Mouse (Mus musculus): ENCODE results near the gene Mmp11. TPM values are rescaled to one million over a fixed set of nuclear protein-coding genes. Genes with fewer than 3 reads are reported as not detected.
A peak's percentile ranks its signal among the peaks of the same experiment; 100 is the strongest.

Mmp11 gene
- polyA plus RNA-seq, 1 experiment from 2014 or later: 56.1 TPM

GRCm38 (mm10) chr10:75898846-75899245 is 37.5 kb downstream of the Mmp11 start:
- Histone ChIP-seq H3K4me2 (ENCODE audit: low read depth, low read length) (no peak overlapping the region), H3K27ac (replicated peaks; ENCODE audit: low read depth, low read length) (no peak overlapping the region), H3K4me1 (ENCODE audit: control insufficient read depth, insufficient read depth, low read length) (no peaks in the 10 kb centered on the region), H3K36me3 (replicated peaks; ENCODE audit: control insufficient read depth, insufficient read depth, low read depth, low read length) (peaks cover 20% of the 10 kb centered on the region), H3K9me3 (replicated peaks; ENCODE audit: control insufficient read depth, low read length) (no peaks in the 10 kb centered on the region), H3K9ac (replicated peaks; ENCODE audit: low read length) (no peak overlapping the region), H3K4me3 (ENCODE audit: low read depth, low read length) (no peak overlapping the region), H3K27me3 (ENCODE audit: control insufficient read depth, insufficient read depth, low read length) (no peaks in the 10 kb centered on the region)
- ATAC-seq (replicated peaks; ENCODE audit: insufficient number of reproducible peaks, low FRiP score, low TSS enrichment, low read depth) (no peak), DNase-seq (ENCODE audit: low spot score) (no peak)
- WGBS: 84% methylated on average over 3 of the region's 3 CpGs

GRCm38 (mm10) chr10:75898039-75898564 is 38.2 kb downstream of the Mmp11 start:
- H3K27ac ChIP-seq (replicated peaks; ENCODE audit: low read depth, low read length): no peak overlapping the region
- DNase-seq (ENCODE audit: low spot score) (no peak), ATAC-seq (replicated peaks; ENCODE audit: insufficient number of reproducible peaks, low FRiP score, low TSS enrichment, low read depth) (no peak)
- 78% methylated on average over 6 of the region's 6 CpGs for WGBS
- H3K9me3 ChIP-seq (replicated peaks; ENCODE audit: control insufficient read depth, low read length): no peaks in the 10 kb centered on the region
- H3K36me3 ChIP-seq (replicated peaks; ENCODE audit: control insufficient read depth, insufficient read depth, low read depth, low read length): peaks cover 13% of the 10 kb centered on the region
- no peaks in the 10 kb centered on the region for H3K27me3 ChIP-seq (ENCODE audit: control insufficient read depth, insufficient read depth, low read length)
- no peaks in the 10 kb centered on the region for H3K4me1 ChIP-seq (ENCODE audit: control insufficient read depth, insufficient read depth, low read length)
- H3K4me3 ChIP-seq (ENCODE audit: low read depth, low read length): no peak overlapping the region
- no peak overlapping the region for H3K4me2 ChIP-seq (ENCODE audit: low read depth, low read length)
- no peak overlapping the region for H3K9ac ChIP-seq (replicated peaks; ENCODE audit: low read length)

GRCm38 (mm10) chr10:75897373-75897772 is 38.9 kb downstream of the Mmp11 start:
- no peaks in the 10 kb centered on the region for H3K27me3 ChIP-seq (ENCODE audit: control insufficient read depth, insufficient read depth, low read length)

GRCm38 (mm10) chr10:75896208-75896607 is 40.1 kb downstream of the Mmp11 start:
- ATAC-seq (replicated peaks; ENCODE audit: insufficient number of reproducible peaks, low FRiP score, low TSS enrichment, low read depth): no peak
- Histone ChIP-seq H3K4me3 (ENCODE audit: low read depth, low read length) (no peak overlapping the region), H3K9ac (replicated peaks; ENCODE audit: low read length) (no peak overlapping the region), H3K36me3 (replicated peaks; ENCODE audit: control insufficient read depth, insufficient read depth, low read depth, low read length) (peaks cover 9% of the 10 kb centered on the region), H3K27ac (replicated peaks; ENCODE audit: low read depth, low read length) (no peak overlapping the region), H3K27me3 (ENCODE audit: control insufficient read depth, insufficient read depth, low read length) (no peaks in the 10 kb centered on the region), H3K4me1 (ENCODE audit: control insufficient read depth, insufficient read depth, low read length) (no peaks in the 10 kb centered on the region), H3K9me3 (replicated peaks; ENCODE audit: control insufficient read depth, low read length) (no peaks in the 10 kb centered on the region), H3K4me2 (ENCODE audit: low read depth, low read length) (no peak overlapping the region)
- DNase-seq (ENCODE audit: low spot score): no peak
- WGBS: 86% methylated on average over 1 of the region's 1 CpGs

More at GRCm38 (mm10) chr10:75897373-75897772, 38.9 kb downstream of the Mmp11 start:
- ATAC-seq (replicated peaks; ENCODE audit: insufficient number of reproducible peaks, low FRiP score, low TSS enrichment, low read depth): no peak
- Histone ChIP-seq H3K4me1 (ENCODE audit: control insufficient read depth, insufficient read depth, low read length) (no peaks in the 10 kb centered on the region), H3K4me2 (ENCODE audit: low read depth, low read length) (no peak overlapping the region), H3K36me3 (replicated peaks; ENCODE audit: control insufficient read depth, insufficient read depth, low read depth, low read length) (peaks cover 10% of the 10 kb centered on the region), H3K27ac (replicated peaks; ENCODE audit: low read depth, low read length) (no peak overlapping the region), H3K4me3 (ENCODE audit: low read depth, low read length) (no peak overlapping the region), H3K9me3 (replicated peaks; ENCODE audit: control insufficient read depth, low read length) (no peaks in the 10 kb centered on the region), H3K9ac (replicated peaks; ENCODE audit: low read length) (no peak overlapping the region)
- peak; percentile 79 for DNase-seq (ENCODE audit: low spot score)
- 42% methylated on average over 6 of the region's 6 CpGs for WGBS

- no peak overlapping the region for H3K9ac ChIP-seq (replicated peaks; ENCODE audit: low read length)
- H3K4me1 ChIP-seq (ENCODE audit: control insufficient read depth, insufficient read depth, low read length): no peaks in the 10 kb centered on the region
- ATAC-seq (replicated peaks; ENCODE audit: insufficient number of reproducible peaks, low FRiP score, low TSS enrichment, low read depth) (no peak), DNase-seq (ENCODE audit: low spot score) (no peak)
- peaks cover 9% of the 10 kb centered on the region for H3K36me3 ChIP-seq (replicated peaks; ENCODE audit: control insufficient read depth, insufficient read depth, low read depth, low read length)
- H3K4me3 ChIP-seq (ENCODE audit: low read depth, low read length): no peak overlapping the region
- H3K27me3 ChIP-seq (ENCODE audit: control insufficient read depth, insufficient read depth, low read length): no peaks in the 10 kb centered on the region
- H3K9me3 ChIP-seq (replicated peaks; ENCODE audit: control insufficient read depth, low read length): no peaks in the 10 kb centered on the region
- H3K27ac ChIP-seq (replicated peaks; ENCODE audit: low read depth, low read length): no peak overlapping the region
- H3K4me2 ChIP-seq (ENCODE audit: low read depth, low read length): no peak overlapping the region
- 87% methylated on average over 5 of the region's 5 CpGs for WGBS
Measured at GRCm38 (mm10) chr10:75895730-75896129, 40.6 kb downstream of the Mmp11 start.

GRCm38 (mm10) chr10:75894601-75895000 is 41.7 kb downstream of the Mmp11 start:
- DNase-seq (ENCODE audit: low spot score): no peak
- H3K27ac ChIP-seq (replicated peaks; ENCODE audit: low read depth, low read length): no peak overlapping the region
- H3K9ac ChIP-seq (replicated peaks; ENCODE audit: low read length): no peak overlapping the region
- no peaks in the 10 kb centered on the region for H3K9me3 ChIP-seq (replicated peaks; ENCODE audit: control insufficient read depth, low read length)
- H3K36me3 ChIP-seq (replicated peaks; ENCODE audit: control insufficient read depth, insufficient read depth, low read depth, low read length): peaks cover 7% of the 10 kb centered on the region
- no peaks in the 10 kb centered on the region for H3K27me3 ChIP-seq (ENCODE audit: control insufficient read depth, insufficient read depth, low read length)
- no peak overlapping the region for H3K4me2 ChIP-seq (ENCODE audit: low read depth, low read length)
- H3K4me3 ChIP-seq (ENCODE audit: low read depth, low read length): no peak overlapping the region
- 71% methylated on average over 6 of the region's 6 CpGs for WGBS
- no peak for ATAC-seq (replicated peaks; ENCODE audit: insufficient number of reproducible peaks, low FRiP score, low TSS enrichment, low read depth)
- H3K4me1 ChIP-seq (ENCODE audit: control insufficient read depth, insufficient read depth, low read length): 0 out of 2 replicates have a peak, but pooled peaks cover under 1% of the 10 kb centered on the region

GRCm38 (mm10) chr10:75893089-75893750 is 43.1 kb downstream of the Mmp11 start, which contains the start of gene Derl3:
Gene Derl3 (plus strand): TSS chr10:75893413.
- Histone ChIP-seq H3K27ac (replicated peaks; ENCODE audit: low read depth, low read length) (no peak within 1 kb of the TSS), H3K36me3 (replicated peaks; ENCODE audit: control insufficient read depth, insufficient read depth, low read depth, low read length) (peaks cover 7% of the 10 kb centered on the region), H3K9ac (replicated peaks; ENCODE audit: low read length) (peak within 1 kb of the TSS; percentile 47), H3K27me3 (ENCODE audit: control insufficient read depth, insufficient read depth, low read length) (no peaks in the 10 kb centered on the region), H3K4me1 (ENCODE audit: control insufficient read depth, insufficient read depth, low read length) (peaks cover 6% of the 10 kb centered on the region), H3K4me3 (ENCODE audit: low read depth, low read length) (peak within 1 kb of the TSS; percentile 33), H3K9me3 (replicated peaks; ENCODE audit: control insufficient read depth, low read length) (no peaks in the 10 kb centered on the region), H3K4me2 (ENCODE audit: low read depth, low read length) (peak within 1 kb of the TSS; percentile 62)
- WGBS: 2% methylated on average over 46 of the region's 51 CpGs
- DNase-seq (ENCODE audit: low spot score) (peak; percentile 97), ATAC-seq (replicated peaks; ENCODE audit: insufficient number of reproducible peaks, low FRiP score, low TSS enrichment, low read depth) (peak; percentile 98)

- no peak overlapping the region; the same call in 1 of the 2 replicates for H3K9ac ChIP-seq (replicated peaks; ENCODE audit: low read length)
- no peak overlapping the region for H3K4me2 ChIP-seq (ENCODE audit: low read depth, low read length)
- peaks cover 6% of the 10 kb centered on the region for H3K4me1 ChIP-seq (ENCODE audit: control insufficient read depth, insufficient read depth, low read length)
- DNase-seq (ENCODE audit: low spot score) (no peak), ATAC-seq (replicated peaks; ENCODE audit: insufficient number of reproducible peaks, low FRiP score, low TSS enrichment, low read depth) (no peak)
- H3K4me3 ChIP-seq (ENCODE audit: low read depth, low read length): no peak overlapping the region
- no peak overlapping the region for H3K27ac ChIP-seq (replicated peaks; ENCODE audit: low read depth, low read length)
- H3K9me3 ChIP-seq (replicated peaks; ENCODE audit: control insufficient read depth, low read length): no peaks in the 10 kb centered on the region
- no peaks in the 10 kb centered on the region for H3K36me3 ChIP-seq (replicated peaks; ENCODE audit: control insufficient read depth, insufficient read depth, low read depth, low read length)
- WGBS: 43% methylated on average over 8 of the region's 8 CpGs
- H3K27me3 ChIP-seq (ENCODE audit: control insufficient read depth, insufficient read depth, low read length): no peaks in the 10 kb centered on the region
Measured at GRCm38 (mm10) chr10:75889406-75890153, 46.7 kb downstream of the Mmp11 start.
